19 mouse cellular contexts compared by ENCODE assay signal in the genomic region with DNA sequence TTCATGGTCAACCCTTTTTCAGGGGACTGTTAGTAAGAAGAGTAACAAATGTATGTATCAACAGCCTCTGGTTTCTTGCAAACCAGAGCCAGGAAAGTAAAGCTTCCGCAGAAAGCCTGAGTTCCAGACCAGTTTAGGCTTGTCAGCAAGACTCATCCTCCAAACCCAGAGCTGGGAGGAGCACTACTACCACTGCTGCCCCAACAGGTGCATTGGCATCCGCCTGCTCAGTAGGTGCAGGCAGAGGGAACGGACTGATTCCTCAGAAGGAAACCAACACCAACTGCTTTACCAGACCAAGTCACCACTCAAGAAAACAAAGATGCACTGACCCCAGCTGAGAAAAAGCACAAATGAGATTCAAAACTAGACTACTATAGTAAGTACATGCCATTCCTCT. TPM values are rescaled to one million over a fixed set of nuclear protein-coding genes. Genes with fewer than 3 reads are reported as not detected.
DNase-seq lines count a peak whose midpoint lies in the region; ATAC-seq and TF ChIP-seq lines count a peak whose summit lies in the region.
"Had no signal": no experiment of that assay in that cellular context is flagged by ENCODE, and none has a peak within 500 bp of the region (broad histone marks: within the 10 kb centered on the region; RNA-seq: fewer than 3 reads in every experiment).

No protein-coding gene starts in this region.

- DNase-seq in gastrocnemius, adult 2 months, result no peak
- DNase-seq in gastrocnemius, postnatal 36 days, result no peak
- DNase-seq in lung, adult 2 months, result no peak
- peak; percentile 34 for DNase-seq in urinary bladder, postnatal 14 days (ENCODE audit: low spot score)
- no peak for DNase-seq in urinary bladder, adult 2 months (ENCODE audit: low spot score)
- no peak for DNase-seq in adrenal gland, postnatal 14 days
- DNase-seq: adrenal gland, adult 8-10 months; B cell, adult 2 months; cerebellum, adult 11 months; cerebellum, adult 8-10 months; cerebellum, postnatal 14 days; gastrocnemius, postnatal 10 days had no signal

- no peak for TF ChIP-seq CTCF in gastrocnemius, adult 2 months (IDR thresholded peaks at IDR 0.05)
- no peak for TF ChIP-seq CTCF in lung, adult 2 months (IDR thresholded peaks at IDR 0.05; ENCODE audit: insufficient read depth, low read length)

- intact Hi-C loops in gastrocnemius, adult 2 months (cut with DNase I), result no loop called here
- intact Hi-C loops in gastrocnemius, postnatal 36 days (cut with DNase I), result no loop called here

- peak overlapping the region; percentile 62 for H3K27ac ChIP-seq in gastrocnemius, adult 2 months
- H3K27ac ChIP-seq in lung, embryonic 16.5 days (ENCODE audit: low read length), result peak overlapping the region; percentile 84
- H3K27ac ChIP-seq: embryonic facial prominence, embryonic 12.5 days; forebrain, embryonic 15.5 days; heart, embryonic 13.5 days; hindbrain, embryonic 13.5 days had no signal

- no peak for ATAC-seq in lung, embryonic 16.5 days (ENCODE audit: low read depth)
- ATAC-seq: CD4-positive, CD25-positive, alpha-beta regulatory T cell, adult 4 months; forebrain, embryonic 15.5 days had no signal

- H3K36me3 ChIP-seq in lung, embryonic 16.5 days (ENCODE audit: control insufficient read depth, insufficient read depth, low read length), result no peaks in the 10 kb centered on the region
- H3K36me3 ChIP-seq: embryonic facial prominence, embryonic 12.5 days; forebrain, embryonic 15.5 days had no signal

- peak overlapping the region; percentile 14; the same call in 1 of the 2 replicates for H3K4me3 ChIP-seq in gastrocnemius, adult 2 months
- no peak overlapping the region for H3K4me3 ChIP-seq in lung, embryonic 16.5 days (ENCODE audit: low read length)
- H3K4me3 ChIP-seq in lung, adult 2 months (replicated peaks; ENCODE audit: extremely low read depth, low read depth, low read length), result no peak overlapping the region
- H3K4me3 ChIP-seq: embryonic facial prominence, embryonic 12.5 days; forebrain, embryonic 15.5 days; heart, embryonic 13.5 days; hindbrain, embryonic 13.5 days had no signal

- no peaks in the 10 kb centered on the region for H3K9me3 ChIP-seq in lung, embryonic 16.5 days (ENCODE audit: control insufficient read depth, low read length)
- H3K9me3 ChIP-seq: embryonic facial prominence, embryonic 12.5 days; forebrain, embryonic 15.5 days; G1E; heart, embryonic 13.5 days; hindbrain, embryonic 13.5 days had no signal

- H3K4me1 ChIP-seq in lung, embryonic 16.5 days (replicated peaks; ENCODE audit: control insufficient read depth, insufficient read depth, low read length), result 0 out of 2 replicates have a peak, but pooled peaks cover 3% of the 10 kb centered on the region
- peaks cover 8% of the 10 kb centered on the region for H3K4me1 ChIP-seq in lung, adult 2 months (ENCODE audit: control insufficient read depth, insufficient read depth, low read length)
- H3K4me1 ChIP-seq: embryonic facial prominence, embryonic 12.5 days; forebrain, embryonic 15.5 days; hindbrain, embryonic 13.5 days had no signal

- H3K4me2 ChIP-seq in lung, embryonic 16.5 days (ENCODE audit: low read depth, low read length), result no peak overlapping the region
- H3K4me2 ChIP-seq: embryonic facial prominence, embryonic 12.5 days; forebrain, embryonic 15.5 days; heart, embryonic 13.5 days; hindbrain, embryonic 13.5 days had no signal

- no peak for TF ChIP-seq POLR2A in lung, adult 2 months (IDR thresholded peaks at IDR 0.05; ENCODE audit: borderline replicate concordance, extremely low read depth, low read depth, low read length)

- 86% methylated on average over 3 of the region's 3 CpGs for WGBS in lung, embryonic 16.5 days
- 72% methylated on average over 3 of the region's 3 CpGs for WGBS in lung, adult 2 months

- H3K9ac ChIP-seq in lung, embryonic 16.5 days (ENCODE audit: low read length), result no peak overlapping the region
- H3K9ac ChIP-seq: embryonic facial prominence, embryonic 12.5 days; forebrain, embryonic 15.5 days; heart, embryonic 13.5 days; hindbrain, embryonic 13.5 days had no signal

- H3K27me3 ChIP-seq in lung, embryonic 16.5 days (ENCODE audit: control insufficient read depth, insufficient read depth, low read depth, low read length), result no peaks in the 10 kb centered on the region
- H3K27me3 ChIP-seq: embryonic facial prominence, embryonic 12.5 days; forebrain, embryonic 15.5 days; heart, embryonic 13.5 days; hindbrain, embryonic 13.5 days had no signal

RNA-seq across cellular contexts. Expression of a gene that starts 10.2 kb away (rescaled TPM):
- 10 to 100 TPM; 19.3 to 33.8 TPM for total RNA-seq in gastrocnemius, adult 2 months (2021)
- 10 to 100 TPM; 17.4 to 19.4 TPM for total RNA-seq in gastrocnemius, postnatal 36 days (2021)
- polyA plus RNA-seq in lung, embryonic 16.5 days (2015; fragmentation: Nextera tagmentation; extraction: Ambion mirVana), result 55.6 and 56.2 TPM in 2 replicates
- 23.3 and 50.2 TPM in 2 replicates for polyA plus RNA-seq in lung, adult 2 months (2012; rRNA removed)
- 26.5 and 28.8 TPM in 2 replicates for polyA plus RNA-seq in urinary bladder, adult 2 months (2012; rRNA removed)
- 42.2 and 53.2 TPM in 2 replicates for total RNA-seq in adrenal gland, postnatal 14 days (2021)

RNA-seq across cellular contexts. Expression of a gene that starts 47.0 kb away (rescaled TPM):
- total RNA-seq in gastrocnemius, adult 2 months (2021), result 1 to 10 TPM; 4.5 to 6.3 TPM
- total RNA-seq in gastrocnemius, postnatal 36 days (2021), result 1 to 10 TPM; 5.1 to 5.3 TPM
- polyA plus RNA-seq in lung, embryonic 16.5 days (2015; fragmentation: Nextera tagmentation; extraction: Ambion mirVana), result 70.1 and 77.2 TPM in 2 replicates
- 71.3 and 77.4 TPM in 2 replicates for polyA plus RNA-seq in lung, adult 2 months (2012; rRNA removed)
- 106 and 150 TPM in 2 replicates for polyA plus RNA-seq in urinary bladder, adult 2 months (2012; rRNA removed)
- 73.4 and 79.7 TPM in 2 replicates for total RNA-seq in adrenal gland, postnatal 14 days (2021)

RNA-seq across cellular contexts. Expression of a gene that starts 54.2 kb away (rescaled TPM):
- total RNA-seq in gastrocnemius, adult 2 months (2021), result 10 to 100 TPM; 20.4 to 28.2 TPM
- total RNA-seq in gastrocnemius, postnatal 36 days (2021), result 10 to 100 TPM; 23.3 to 24.7 TPM
- polyA plus RNA-seq in lung, embryonic 16.5 days (2015; fragmentation: Nextera tagmentation; extraction: Ambion mirVana), result 619 and 660 TPM in 2 replicates
- 79.4 and 85.5 TPM in 2 replicates for polyA plus RNA-seq in lung, adult 2 months (2012; rRNA removed)
- 195 and 205 TPM in 2 replicates for polyA plus RNA-seq in urinary bladder, adult 2 months (2012; rRNA removed)
- 257 and 263 TPM in 2 replicates for total RNA-seq in adrenal gland, postnatal 14 days (2021)

Comparison
In these comparisons a context has a peak if more than half of its experiments do, and no peak if none do; other contexts are left out.
1. RNA of a gene that starts 47.0 kb away (total RNA-seq): 73.4 to 79.7 TPM in adrenal gland, postnatal 14 days; 4.5 to 6.3 TPM in gastrocnemius, adult 2 months and 5.1 to 5.3 TPM in gastrocnemius, postnatal 36 days; every median in the first group is over 10 times any median in the second.